Mouse (Mus musculus) neural tube, embryonic 15.5 days (tissue): ENCODE results near the gene St3gal2. TPM values are rescaled to one million over a fixed set of nuclear protein-coding genes. Genes with fewer than 3 reads are reported as not detected.
"Not testable (repeated sequence)": the region's sequence is repeated elsewhere in the genome, so short reads cannot be mapped to it uniquely, and the experiment has no call there.

ENCODE experiments used
- ATAC-seq: fragments of 200-750 bp; cut with Nextera tagmentation; 2 replicates; pipeline ENCODE4 v1.8.0; 2017; ENCODE audit warnings: mild to moderate bottlenecking, moderate TSS enrichment, moderate library complexity; ENCODE audit not compliant: low FRiP score
- H3K27ac ChIP-seq: fragments of 300-500 bp; sonication (generic); replicated peaks from 2 replicates; pipeline ENCODE4 v1.5.1; 2015; ENCODE audit warnings: mild to moderate bottlenecking, inconsistent platforms
- H3K27me3 ChIP-seq: fragments of 300-500 bp; sonication (generic); replicated peaks from 2 replicates; pipeline ENCODE4 v1.6.1; 2015; ENCODE audit warnings: inconsistent platforms
- H3K36me3 ChIP-seq: fragments of 300-500 bp; sonication (generic); 2 replicates; pipeline ENCODE4 v1.6.1; 2015; ENCODE audit warnings: inconsistent platforms
- H3K4me1 ChIP-seq: fragments of 300-500 bp; sonication (generic); 2 replicates; pipeline ENCODE4 v1.6.1; 2015; ENCODE audit warnings: inconsistent platforms
- H3K4me2 ChIP-seq: fragments of 300-500 bp; sonication (generic); 2 replicates; pipeline ENCODE4 v1.6.1; 2015; ENCODE audit warnings: inconsistent platforms, mild to moderate bottlenecking, moderate library complexity
- H3K4me3 ChIP-seq: fragments of 300-500 bp; sonication (generic); replicated peaks from 2 replicates; pipeline ENCODE4 v1.5.1; 2015; ENCODE audit warnings: mild to moderate bottlenecking, inconsistent platforms
- H3K9ac ChIP-seq: fragments of 300-500 bp; sonication (generic); replicated peaks from 2 replicates; pipeline ENCODE4 v1.6.1; 2015; ENCODE audit warnings: mild to moderate bottlenecking, inconsistent platforms
- H3K9me3 ChIP-seq: fragments of 300-500 bp; sonication (generic); replicated peaks from 2 replicates; pipeline ENCODE4 v1.6.1; 2016; ENCODE audit warnings: inconsistent platforms
- WGBS: fragments of 180-500 bp; shearing (Covaris S2); methylation state at CpG from one replicate; pipeline ENCODE4 v1.1.7; 2015; ENCODE audit warnings: mixed read lengths; 5-methylcytosine and 5-hydroxymethylcytosine counted together
- polyA plus RNA-seq: library from polyadenylated mRNA; unstranded; fragments of >200 nt; fragmentation: Nextera tagmentation; extraction: Ambion mirVana; gene quantifications from 2 replicates; pipeline ENCODE4 v1.2.1, GENCODE M21; 2015

Gene St3gal2
- polyA plus RNA-seq, 1 experiment from 2014 or later = 24.4 TPM

GRCm38 (mm10) chr8:110894851-110895250 lies 24.9 kb upstream of the St3gal2 start:
- 87% methylated on average over 10 of the region's 10 CpGs for WGBS

GRCm38 (mm10) chr8:110895254-110895653 lies 24.5 kb upstream of the St3gal2 start:
- H3K9me3 ChIP-seq = no peaks in the 10 kb centered on the region
- no peak overlapping the region for H3K9ac ChIP-seq
- H3K27me3 ChIP-seq = no peaks in the 10 kb centered on the region
- no peaks in the 10 kb centered on the region for H3K4me1 ChIP-seq
- H3K4me3 ChIP-seq = no peak overlapping the region
- H3K27ac ChIP-seq = no peak overlapping the region
- 87% methylated on average over 7 of the region's 9 CpGs for WGBS
- H3K36me3 ChIP-seq = 0 out of 2 replicates have a peak, but pooled peaks cover 18% of the 10 kb centered on the region
- ATAC-seq = no peak
- H3K4me2 ChIP-seq = no peak overlapping the region

More at GRCm38 (mm10) chr8:110894851-110895250, 24.9 kb upstream of the St3gal2 start:
- Histone ChIP-seq H3K4me2 (no peak overlapping the region), H3K4me1 (no peaks in the 10 kb centered on the region), H3K27ac (no peak overlapping the region), H3K36me3 (0 out of 2 replicates have a peak, but pooled peaks cover 18% of the 10 kb centered on the region), H3K27me3 (no peaks in the 10 kb centered on the region), H3K9ac (no peak overlapping the region), H3K4me3 (no peak overlapping the region), H3K9me3 (no peaks in the 10 kb centered on the region)
- ATAC-seq = no peak

- WGBS = 95% methylated on average over 13 of the region's 13 CpGs
- ATAC-seq = no peak
Observed at GRCm38 (mm10) chr8:110895812-110896211, 23.9 kb upstream of the St3gal2 start.

GRCm38 (mm10) chr8:110897495-110897894 lies 22.2 kb upstream of the St3gal2 start:
- 93% methylated on average over 6 of the region's 6 CpGs for WGBS
- Histone ChIP-seq H3K4me1 (peaks cover 6% of the 10 kb centered on the region), H3K36me3 (0 out of 2 replicates have a peak, but pooled peaks cover 18% of the 10 kb centered on the region), H3K4me3 (no peak overlapping the region), H3K9ac (no peak overlapping the region), H3K4me2 (no peak overlapping the region), H3K27ac (no peak overlapping the region), H3K27me3 (no peaks in the 10 kb centered on the region), H3K9me3 (no peaks in the 10 kb centered on the region)
- ATAC-seq = no peak

More at GRCm38 (mm10) chr8:110895812-110896211, 23.9 kb upstream of the St3gal2 start:
- H3K27me3 ChIP-seq = no peaks in the 10 kb centered on the region
- no peak overlapping the region for H3K27ac ChIP-seq
- no peaks in the 10 kb centered on the region for H3K9me3 ChIP-seq
- H3K9ac ChIP-seq = no peak overlapping the region
- H3K4me1 ChIP-seq = no peaks in the 10 kb centered on the region
- H3K4me3 ChIP-seq = no peak overlapping the region
- H3K4me2 ChIP-seq = no peak overlapping the region
- H3K36me3 ChIP-seq = 0 out of 2 replicates have a peak, but pooled peaks cover 18% of the 10 kb centered on the region

GRCm38 (mm10) chr8:110901056-110901455 lies 18.7 kb upstream of the St3gal2 start:
- ATAC-seq = no peak
- 80% methylated on average over 3 of the region's 3 CpGs for WGBS

GRCm38 (mm10) chr8:110901839-110902578 lies 17.7 kb upstream of the St3gal2 start, which contains the start of gene Fuk:
TSS of gene Fuk (minus strand) at chr8:110902488.
- Histone ChIP-seq H3K36me3 (0 out of 2 replicates have a peak, but pooled peaks cover 12% of the 10 kb centered on the region), H3K9me3 (no peaks in the 10 kb centered on the region), H3K9ac (peak within 1 kb of the TSS; percentile 65), H3K4me1 (peaks cover 6% of the 10 kb centered on the region), H3K27ac (no peak within 1 kb of the TSS), H3K27me3 (no peaks in the 10 kb centered on the region), H3K4me2 (peak within 1 kb of the TSS; percentile 65), H3K4me3 (peak within 1 kb of the TSS; percentile 73)
- WGBS = 3% methylated on average over 30 of the region's 30 CpGs
- peak; percentile 96 for ATAC-seq

More at GRCm38 (mm10) chr8:110901056-110901455, 18.7 kb upstream of the St3gal2 start:
- Histone ChIP-seq H3K36me3 (0 out of 2 replicates have a peak, but pooled peaks cover 12% of the 10 kb centered on the region), H3K27ac (no peak overlapping the region), H3K9ac (no peak overlapping the region), H3K9me3 (no peaks in the 10 kb centered on the region), H3K4me3 (no peak overlapping the region), H3K4me2 (no peak overlapping the region), H3K4me1 (peaks cover 6% of the 10 kb centered on the region), H3K27me3 (no peaks in the 10 kb centered on the region)

- Histone ChIP-seq H3K9ac (no peak overlapping the region), H3K36me3 (0 out of 2 replicates have a peak, but pooled peaks cover 12% of the 10 kb centered on the region), H3K9me3 (no peaks in the 10 kb centered on the region), H3K4me3 (peak overlapping the region; percentile 73), H3K27me3 (no peaks in the 10 kb centered on the region), H3K4me2 (peak overlapping the region; percentile 65), H3K4me1 (peaks cover 6% of the 10 kb centered on the region), H3K27ac (no peak overlapping the region)
- peak; percentile 17; the same call in 1 of the 2 replicates for ATAC-seq
- 68% methylated on average over 2 of the region's 2 CpGs for WGBS
Observed at GRCm38 (mm10) chr8:110902579-110902965, 17.1 kb upstream of the St3gal2 start.

GRCm38 (mm10) chr8:110905404-110905803 lies 14.3 kb upstream of the St3gal2 start:
- Histone ChIP-seq H3K4me3 (no peak overlapping the region), H3K27me3 (no peaks in the 10 kb centered on the region), H3K9ac (no peak overlapping the region), H3K4me2 (no peak overlapping the region), H3K4me1 (peaks cover 6% of the 10 kb centered on the region), H3K27ac (no peak overlapping the region), H3K36me3 (no peaks in the 10 kb centered on the region), H3K9me3 (no peaks in the 10 kb centered on the region)
- ATAC-seq = no peak
- 88% methylated on average over 6 of the region's 6 CpGs for WGBS

- 97% methylated on average over 1 of the region's 1 CpGs for WGBS
- no peak overlapping the region for H3K27ac ChIP-seq
- ATAC-seq = no peak
- H3K36me3 ChIP-seq = no peaks in the 10 kb centered on the region
- H3K4me1 ChIP-seq = peaks cover under 1% of the 10 kb centered on the region
- H3K4me3 ChIP-seq = no peak overlapping the region
- H3K9me3 ChIP-seq = no peaks in the 10 kb centered on the region
- H3K4me2 ChIP-seq = no peak overlapping the region
- no peak overlapping the region for H3K9ac ChIP-seq
- H3K27me3 ChIP-seq = no peaks in the 10 kb centered on the region
Observed at GRCm38 (mm10) chr8:110906682-110907081, 13.0 kb upstream of the St3gal2 start.

- not testable (repeated sequence) for H3K9me3 ChIP-seq, H3K4me2 ChIP-seq, H3K4me3 ChIP-seq, H3K36me3 ChIP-seq, H3K4me1 ChIP-seq, H3K27ac ChIP-seq, H3K27me3 ChIP-seq, ATAC-seq, H3K9ac ChIP-seq
Observed at GRCm38 (mm10) chr8:110909850-110910249, 9.9 kb upstream of the St3gal2 start.

- H3K27ac ChIP-seq = no peak overlapping the region
- WGBS = 91% methylated on average over 15 of the region's 15 CpGs
- no peak for ATAC-seq
- H3K36me3 ChIP-seq = no peaks in the 10 kb centered on the region
- no peaks in the 10 kb centered on the region for H3K4me1 ChIP-seq
- H3K9me3 ChIP-seq = no peaks in the 10 kb centered on the region
- H3K4me2 ChIP-seq = no peak overlapping the region
- no peak overlapping the region for H3K9ac ChIP-seq
- H3K4me3 ChIP-seq = no peak overlapping the region
- H3K27me3 ChIP-seq = no peaks in the 10 kb centered on the region
Observed at GRCm38 (mm10) chr8:110911576-110912570, 7.8 kb upstream of the St3gal2 start.
